In the genomic region with DNA sequence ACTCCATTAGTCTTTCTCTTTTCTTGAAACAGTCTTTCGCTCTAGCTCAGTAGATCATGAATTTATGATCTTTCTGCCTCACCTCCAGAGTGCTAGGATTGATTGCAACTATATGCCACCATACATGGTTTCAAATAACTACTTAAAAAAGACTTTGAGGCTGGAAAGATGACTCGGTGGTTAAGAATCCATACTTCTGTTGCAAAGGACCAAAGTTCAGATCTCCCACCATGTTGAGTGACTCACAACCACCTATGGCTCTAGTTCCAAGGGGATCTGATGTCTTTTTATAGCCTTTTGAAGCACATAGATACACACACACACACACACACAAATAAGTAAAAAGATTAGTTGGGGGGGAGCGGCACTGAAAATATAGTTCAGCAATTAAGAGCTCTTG, we compare ENCODE assay signal across 22 mouse cellular contexts. TPM values are rescaled to one million over a fixed set of nuclear protein-coding genes. Genes with fewer than 3 reads are reported as not detected.
"Had no signal": no experiment of that assay in that cellular context is flagged by ENCODE, and none has a peak within 500 bp of the region (broad histone marks: within the 10 kb centered on the region; RNA-seq: fewer than 3 reads in every experiment).

No protein-coding gene starts in this region.

- ATAC-seq: midbrain, embryonic 13.5 days; midbrain, embryonic 16.5 days had no signal

- H3K9me3 ChIP-seq: midbrain, embryonic 10.5 days; midbrain, embryonic 13.5 days; neural tube, embryonic 13.5 days; neural tube, embryonic 15.5 days had no signal

- H3K4me3 ChIP-seq: midbrain, embryonic 10.5 days; midbrain, embryonic 13.5 days; myocyte; neural tube, embryonic 13.5 days; neural tube, embryonic 15.5 days had no signal

- H3K9ac ChIP-seq: lung, embryonic 14.5 days; midbrain, embryonic 13.5 days; neural tube, embryonic 13.5 days; neural tube, embryonic 15.5 days had no signal

- H3K27ac ChIP-seq: midbrain, embryonic 10.5 days; midbrain, embryonic 13.5 days; neural tube, embryonic 13.5 days; neural tube, embryonic 15.5 days had no signal

- DNase-seq: lung, adult 18-20 months; lung, embryonic 14.5 days; lung, postnatal 10 days; lung, postnatal 4 days; retina, postnatal 1 day; right cerebral cortex, adult 18-20 months; right cerebral cortex, postnatal 25 days; right cerebral cortex, postnatal 4 days; spleen, adult 18-20 months; thymus, adult 18-20 months; thymus, postnatal 25 days; thymus, postnatal 4 days had no signal

- H3K27me3 ChIP-seq: midbrain, embryonic 13.5 days; neural tube, embryonic 13.5 days; neural tube, embryonic 15.5 days had no signal

- H3K4me1 ChIP-seq: midbrain, embryonic 13.5 days; neural tube, embryonic 13.5 days; neural tube, embryonic 15.5 days had no signal

- H3K4me2 ChIP-seq: lung, embryonic 14.5 days; midbrain, embryonic 13.5 days; neural tube, embryonic 13.5 days; neural tube, embryonic 15.5 days had no signal

RNA-seq across cellular contexts. Expression of gene Chrm4, which starts 31.6 kb away (rescaled TPM):
- total RNA-seq: megakaryocyte, adult 5-6 weeks had no signal
- polyA plus RNA-seq: stomach, embryonic 14.5 days had no signal

RNA-seq across cellular contexts. Expression of gene Gm9821, which starts 50.1 kb away (rescaled TPM):
- total RNA-seq: megakaryocyte, adult 5-6 weeks had no signal
- polyA plus RNA-seq: midbrain, embryonic 16.5 days; small intestine, adult 2 months; urinary bladder, adult 2 months had no signal
